Mouse (Mus musculus): ENCODE measurements around the gene Iqcn.

The Iqcn gene

GRCm38 (mm10) chr8:70701048-70701981, 1.9 kb upstream of the Iqcn start:
- no peak for DNase-seq (ENCODE audit: low spot score)

- DNase-seq (ENCODE audit: low spot score): no peak
Measured at GRCm38 (mm10) chr8:70701982-70702841, 1.0 kb upstream of the Iqcn start.

DNA sequence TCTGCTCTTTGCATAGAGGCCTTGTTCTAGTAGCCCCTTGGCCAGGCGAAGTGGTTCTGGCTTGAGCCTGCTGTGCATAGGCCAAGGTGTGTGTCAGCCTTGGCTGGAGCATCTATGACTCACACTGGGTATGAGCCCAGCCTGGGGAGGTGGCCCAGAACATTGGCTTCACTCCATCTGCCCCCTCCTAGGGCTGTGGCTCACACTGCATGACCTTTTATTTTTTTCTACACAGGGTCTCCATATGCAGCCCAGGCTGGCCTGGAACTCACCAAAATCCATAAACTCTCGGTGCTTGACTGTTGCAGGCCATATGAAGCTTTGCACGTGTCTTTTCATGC, 445 bp upstream of the Iqcn start:
- no peak for DNase-seq (ENCODE audit: low spot score)

- DNase-seq (ENCODE audit: low spot score): no peak
Measured at GRCm38 (mm10) chr8:70708281-70708680, 5.0 kb downstream of the Iqcn start.

GRCm38 (mm10) chr8:70709794-70710193, 6.5 kb downstream of the Iqcn start:
- DNase-seq (ENCODE audit: low spot score): no peak

DNA sequence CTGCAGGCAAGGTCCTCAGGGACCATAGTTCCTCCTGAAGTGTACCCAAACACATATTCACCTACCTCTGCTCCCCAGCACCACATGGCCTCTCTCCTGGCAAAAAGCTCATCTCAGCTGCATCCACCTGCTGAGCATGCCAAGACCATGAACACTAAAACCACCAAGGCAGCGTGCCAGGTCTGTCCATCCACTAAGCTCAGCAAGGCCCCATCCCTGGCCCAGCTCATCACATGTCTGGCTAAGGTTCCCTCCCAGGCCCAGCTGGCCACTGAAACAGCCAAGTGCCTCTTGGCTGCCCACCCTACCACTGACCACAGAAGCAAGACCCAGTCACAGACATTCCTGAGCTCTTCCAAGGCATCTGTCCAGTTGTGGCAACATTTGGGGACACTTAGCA, 7.0 kb downstream of the Iqcn start:
- no peak for DNase-seq (ENCODE audit: low spot score)

DNA sequence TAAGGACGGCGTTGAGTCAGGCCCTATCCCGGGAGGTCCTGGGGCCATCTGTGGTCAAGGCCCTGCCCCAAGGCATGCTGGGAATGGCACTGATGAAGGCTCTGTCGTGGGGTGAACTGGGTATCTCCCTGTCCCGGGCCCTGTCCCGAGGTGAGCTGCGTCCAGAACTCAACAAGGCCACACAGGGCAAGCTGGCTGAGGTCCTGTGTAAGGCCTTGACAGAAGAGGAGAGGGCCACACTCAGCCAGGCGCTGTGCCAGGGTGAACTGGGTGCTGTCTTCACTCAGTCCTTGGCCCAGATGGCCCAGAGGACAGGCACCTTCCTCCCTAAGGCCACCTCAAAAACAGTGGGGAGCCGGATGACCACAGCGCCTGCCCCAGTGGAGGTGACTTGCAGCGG, 7.8 kb downstream of the Iqcn start:
- DNase-seq (ENCODE audit: low spot score): no peak

DNA sequence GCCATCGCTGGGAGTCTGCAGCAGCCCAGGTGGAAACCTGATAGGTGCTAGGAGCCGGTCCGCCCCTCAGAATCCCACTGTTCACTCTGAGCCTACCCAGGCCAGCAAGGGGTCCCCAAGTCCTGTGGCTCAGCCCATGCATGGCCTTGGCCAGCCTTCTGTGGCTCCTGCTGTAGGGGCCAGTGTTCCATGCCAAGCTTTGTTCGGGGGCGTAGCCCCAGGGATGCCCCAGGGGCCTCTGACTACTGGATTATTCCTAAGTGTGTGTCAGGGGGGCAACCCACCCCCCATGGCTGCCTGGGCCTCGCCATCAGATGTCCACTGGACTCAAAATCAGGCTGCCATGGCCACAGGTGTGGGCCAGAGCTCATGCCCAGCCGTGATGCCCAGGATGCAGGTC, 10.7 kb downstream of the Iqcn start:
- DNase-seq (ENCODE audit: low spot score): no peak

DNA sequence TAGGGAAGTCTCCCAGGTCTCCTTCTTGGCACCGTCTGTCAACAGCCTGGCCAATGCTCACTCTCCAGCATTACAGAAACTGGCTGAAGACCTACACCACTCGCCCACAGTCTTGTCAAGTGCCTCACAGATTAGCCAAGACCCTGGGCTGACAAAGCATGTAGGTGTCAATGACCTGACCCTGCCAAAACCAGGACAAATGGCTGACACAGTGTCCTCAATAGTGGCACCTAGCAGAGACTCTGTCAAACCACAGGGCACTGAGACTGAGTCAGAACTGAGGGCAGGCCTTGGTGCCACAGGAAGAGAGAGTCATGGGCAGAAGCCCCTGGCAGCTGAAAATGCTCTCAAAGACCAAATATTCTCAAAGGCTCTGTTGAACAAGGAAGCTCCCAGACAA, 11.8 kb downstream of the Iqcn start:
- DNase-seq (ENCODE audit: low spot score): no peak

DNA sequence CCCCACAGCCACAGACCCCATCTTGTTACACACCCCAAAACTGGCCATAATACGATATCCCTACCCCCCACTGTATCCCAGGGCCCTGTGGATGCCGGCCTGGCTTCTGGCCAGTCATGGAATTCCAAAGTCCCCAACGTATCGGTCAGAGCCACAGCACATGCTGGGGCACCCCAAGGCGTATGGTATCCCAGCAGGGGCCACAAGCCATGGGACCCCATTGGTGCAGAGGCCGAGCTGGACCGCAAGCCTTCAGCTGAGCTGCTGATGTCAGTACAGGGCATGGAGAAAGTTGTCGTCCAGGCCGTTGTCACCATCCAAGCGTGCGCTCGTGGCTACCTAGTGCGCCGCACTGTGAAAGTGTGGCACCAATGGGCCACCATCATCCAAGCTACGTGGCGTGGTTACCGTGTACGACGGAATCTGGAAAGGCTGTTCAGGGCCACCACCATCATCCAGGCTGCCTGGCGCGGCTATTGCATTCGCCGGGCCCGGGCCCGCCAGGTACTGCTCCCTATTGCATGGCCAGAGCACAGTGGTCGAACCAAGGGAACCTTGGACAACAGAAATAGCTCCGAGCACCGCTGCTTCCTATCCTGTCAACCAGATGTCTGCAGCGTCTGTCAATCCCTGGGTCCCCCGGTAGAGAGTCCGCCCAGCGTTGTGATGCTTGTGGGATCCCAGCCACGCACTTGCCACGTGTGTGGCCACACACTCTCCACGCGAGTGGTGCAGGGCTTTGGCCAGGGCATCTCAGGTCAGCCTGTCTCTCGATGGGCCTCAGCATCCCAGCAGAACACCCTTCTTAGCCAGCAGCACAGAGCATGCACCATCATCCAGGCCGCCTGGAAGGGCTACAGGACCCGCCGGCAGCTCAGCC, 13.5 kb downstream of the Iqcn start:
- DNase-seq (ENCODE audit: low spot score): no peak

- DNase-seq (ENCODE audit: low spot score): peak; percentile 75
Measured at GRCm38 (mm10) chr8:70718297-70718696, 15.0 kb downstream of the Iqcn start, which contains the start of gene Gm3336. Gene Gm3336 (plus strand): TSS chr8:70718543.

- DNase-seq (ENCODE audit: low spot score): no peak
Measured at GRCm38 (mm10) chr8:70719796-70720270, 16.6 kb downstream of the Iqcn start.

DNA sequence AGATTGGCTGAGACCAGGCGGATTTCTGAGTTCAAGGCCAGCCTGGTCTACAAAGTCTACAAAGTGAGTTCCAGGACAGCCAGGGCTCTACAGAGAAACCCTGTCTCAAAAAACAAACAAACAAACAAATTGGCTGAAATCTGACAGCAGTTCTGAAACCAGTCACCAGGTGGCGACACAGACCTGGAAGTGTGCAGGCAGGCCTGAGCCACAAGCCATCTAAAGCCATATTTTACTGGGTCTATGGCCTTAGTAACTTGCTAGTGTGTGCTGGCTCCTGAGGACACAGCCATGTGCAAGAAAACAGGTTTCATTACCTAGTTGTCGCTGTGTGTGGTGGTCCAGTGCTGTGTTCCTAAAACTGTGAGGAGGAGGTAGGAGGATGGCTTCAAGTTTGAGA, 17.5 kb downstream of the Iqcn start:
- peak; percentile 77 for DNase-seq (ENCODE audit: low spot score)

GRCm38 (mm10) chr8:70721601-70722000, 18.3 kb downstream of the Iqcn start:
- no peak for DNase-seq (ENCODE audit: low spot score)

DNA sequence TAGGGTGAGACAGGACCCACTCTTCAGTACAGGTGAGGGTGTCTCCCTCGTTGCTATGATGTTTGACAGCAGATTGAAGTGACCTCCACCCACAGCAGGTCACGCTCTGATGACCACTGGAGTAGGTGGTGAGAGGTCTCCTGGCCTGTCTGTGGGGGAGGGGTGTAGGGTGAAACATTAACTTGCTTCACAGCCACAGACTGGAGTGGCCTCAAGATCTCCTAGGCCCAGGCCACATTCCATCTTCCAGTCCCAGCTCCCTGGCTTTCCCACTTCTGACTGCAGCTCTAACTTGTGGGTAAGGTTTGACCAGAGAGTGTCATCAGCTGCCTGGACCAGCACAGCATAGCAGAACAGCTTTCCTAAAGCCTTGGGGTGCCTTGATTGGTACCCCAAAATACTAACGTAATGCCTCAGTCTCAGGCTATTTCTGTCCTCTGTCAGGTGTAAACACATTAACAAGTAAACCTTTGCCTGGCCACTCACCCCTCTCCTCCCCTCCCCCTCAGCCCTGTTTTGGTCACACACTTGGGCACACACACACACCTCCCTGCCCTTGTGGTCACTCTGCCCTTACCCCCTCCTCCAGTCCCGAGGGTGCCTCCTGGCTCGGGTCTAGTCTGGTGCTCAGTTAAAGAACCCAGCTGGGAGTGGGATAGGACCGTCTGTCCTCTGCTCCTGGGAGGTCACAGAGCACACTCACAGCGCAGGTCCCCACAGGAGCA, 20.4 kb downstream of the Iqcn start, which contains the start of gene Pde4c:
Gene Pde4c, plus strand, starts transcription at position 235 of the 725 bp plus-strand sequence.
- DNase-seq (ENCODE audit: low spot score): no peak

- DNase-seq (ENCODE audit: low spot score): no peak
Measured at GRCm38 (mm10) chr8:70724216-70724615, 21.0 kb downstream of the Iqcn start.

DNA sequence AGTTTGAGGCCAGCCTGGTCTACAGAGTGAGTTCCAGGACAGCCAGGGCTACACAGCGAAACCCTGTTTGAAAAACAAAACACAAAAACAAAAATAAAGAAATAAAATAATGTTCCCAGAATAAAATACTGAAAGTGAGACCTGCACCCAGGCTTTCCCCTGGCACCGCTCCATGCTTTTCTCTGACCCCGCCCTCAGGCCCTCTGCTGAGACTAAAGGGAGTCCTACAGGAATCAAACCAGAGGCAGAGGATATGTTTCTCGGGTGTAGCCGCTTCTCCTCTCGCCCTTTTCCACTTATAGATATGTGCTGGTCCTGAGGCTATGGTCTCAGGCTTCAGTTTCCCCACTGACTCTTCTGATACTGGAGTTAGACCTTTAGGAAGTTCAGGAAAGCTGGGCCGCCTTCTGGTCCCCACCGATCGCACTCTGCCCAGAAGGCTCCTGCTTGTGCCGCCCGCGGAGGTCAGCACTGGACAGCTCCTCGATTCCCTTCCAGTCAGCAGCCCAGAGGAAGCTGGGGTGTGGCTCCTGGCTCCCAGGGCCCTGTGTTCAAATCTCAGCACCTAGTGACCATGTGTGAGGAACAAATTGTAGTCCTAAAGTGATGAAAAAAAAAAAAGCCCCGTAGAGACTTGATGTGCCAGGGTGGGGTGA, 22.7 kb downstream of the Iqcn start:
- DNase-seq (ENCODE audit: low spot score): no peak

DNA sequence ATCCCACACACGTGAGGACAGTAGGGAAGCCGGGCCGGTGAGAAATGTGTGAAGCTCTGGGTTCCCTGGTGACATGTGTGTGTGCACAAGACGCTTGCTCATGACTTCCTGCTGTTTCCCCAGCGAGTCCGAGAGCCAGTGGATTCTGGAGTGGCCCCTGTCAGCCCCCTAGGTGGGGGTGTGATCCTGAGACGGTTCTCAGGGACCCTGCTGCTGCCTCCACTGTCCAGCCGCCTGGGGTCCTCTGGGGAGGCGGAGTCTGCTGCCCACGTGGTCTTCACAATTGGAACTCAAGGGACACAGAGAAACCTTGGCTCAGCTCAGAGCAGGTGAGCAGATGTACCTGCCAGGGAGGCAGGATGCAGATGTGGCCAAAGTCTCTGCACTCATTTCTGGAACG, 23.5 kb downstream of the Iqcn start:
- DNase-seq (ENCODE audit: low spot score): no peak

GRCm38 (mm10) chr8:70729808-70730475, 26.7 kb downstream of the Iqcn start:
- DNase-seq (ENCODE audit: low spot score): peak; percentile 30

GRCm38 (mm10) chr8:70730956-70731355, 27.7 kb downstream of the Iqcn start:
- DNase-seq (ENCODE audit: low spot score): no peak
